Mouse (Mus musculus) heart, postnatal 0 days (tissue): ENCODE data around the gene Sigmar1. TPM values are rescaled to one million over a fixed set of nuclear protein-coding genes. Genes with fewer than 3 reads are reported as not detected.
A peak's percentile ranks its signal among the peaks of the same experiment; 100 is the strongest.
"Not testable (repeated sequence)": the region's sequence is repeated elsewhere in the genome, so short reads cannot be mapped to it uniquely, and the experiment has no call there.

Experiments used
- ATAC-seq: fragments of 200-750 bp; cut with Nextera tagmentation; 2 replicates; pipeline ENCODE4 v1.8.0; 2017; ENCODE audit warnings: low read depth, moderate number of reproducible peaks, moderate library complexity; ENCODE audit not compliant: insufficient read depth
- DNase-seq: peaks from one replicate; pipeline ENCODE4 v3.0.0-alpha.2; 2016; ENCODE audit warnings: low spot score
- H3K27ac ChIP-seq: fragments of 300-500 bp; sonication (generic); 2 replicates; pipeline ENCODE4 v1.5.1; 2014; ENCODE audit warnings: low read depth, mild to moderate bottlenecking
- H3K27me3 ChIP-seq: fragments of 300-500 bp; sonication (generic); 2 replicates; pipeline ENCODE4 v1.6.1; 2014; ENCODE audit warnings: low read length, mixed read lengths; ENCODE audit not compliant: control insufficient read depth, insufficient read depth
- H3K36me3 ChIP-seq: fragments of 300-500 bp; sonication (generic); replicated peaks from 2 replicates; pipeline ENCODE4 v1.6.1; 2014; ENCODE audit warnings: low read length, mixed read lengths; ENCODE audit not compliant: control insufficient read depth, insufficient read depth
- H3K4me1 ChIP-seq: fragments of 300-500 bp; sonication (generic); 2 replicates; pipeline ENCODE4 v1.6.1; 2014; ENCODE audit warnings: antibody characterized with exemption; ENCODE audit not compliant: control insufficient read depth, insufficient read depth
- H3K4me2 ChIP-seq: fragments of 300-500 bp; sonication (generic); 2 replicates; pipeline ENCODE4 v1.6.1; 2014; ENCODE audit warnings: low read depth, mild to moderate bottlenecking, low read length, moderate library complexity
- H3K4me3 ChIP-seq: fragments of 300-500 bp; sonication (generic); 2 replicates; pipeline ENCODE4 v1.5.1; 2014; ENCODE audit warnings: low read depth, low read length
- H3K9ac ChIP-seq: fragments of 300-500 bp; sonication (generic); replicated peaks from 2 replicates; pipeline ENCODE4 v1.6.1; 2014; ENCODE audit warnings: low read depth, low read length, mixed read lengths
- H3K9me3 ChIP-seq: fragments of 300-500 bp; sonication (generic); replicated peaks from 2 replicates; pipeline ENCODE4 v1.6.1; 2016; ENCODE audit warnings: low read length; ENCODE audit not compliant: control insufficient read depth
- CTCF ChIP-seq: IDR thresholded peaks from 2 replicates; pipeline ENCODE4 v1.5.1; 2016; ENCODE audit warnings: antibody characterized with exemption, control low read depth, low read depth
- EP300 ChIP-seq: IDR thresholded peaks from 2 replicates; pipeline ENCODE4 v1.6.1; 2016; ENCODE audit warnings: antibody characterized with exemption, low read depth
- WGBS: fragments of 180-500 bp; shearing (Covaris S2); extraction: QIAGEN DNeasy Blood & Tissue Kit; methylation state at CpG from one replicate; pipeline ENCODE4 v1.1.7; 2014; 5-methylcytosine and 5-hydroxymethylcytosine counted together
- polyA plus RNA-seq: library from polyadenylated mRNA; unstranded; fragments of >200 nt; fragmentation: Nextera tagmentation; extraction: Ambion mirVana; gene quantifications from 2 replicates; pipeline ENCODE4 v1.2.1, GENCODE M21; 2015
- total RNA-seq: library from RNA; depleted of rRNA; stranded (reverse); fragments of >200 nt; gene quantifications from 2 replicates; pipeline ENCODE4 v1.2.3, GENCODE M21; 2014; ENCODE audit warnings: low replicate concordance

Gene Sigmar1
- total and polyA plus RNA-seq, 2 experiments from 2014 or later, result 33.4 to 57.4 TPM

- DNase-seq, result peak; percentile 58
- H3K4me3 ChIP-seq, result peak overlapping the region; percentile 40
- H3K9ac ChIP-seq, H3K27me3 ChIP-seq, H3K9me3 ChIP-seq, H3K4me1 ChIP-seq, H3K36me3 ChIP-seq, ATAC-seq: not testable (repeated sequence)
- H3K4me2 ChIP-seq, result peak overlapping the region; percentile 52
- WGBS, result under 1% methylated on average over 17 of the region's 25 CpGs
- H3K27ac ChIP-seq, result peak overlapping the region; percentile 62; the same call in 1 of the 2 replicates
Observed at GRCm38 (mm10) chr4:41773502-41773901, 17.5 kb upstream of the Sigmar1 start.

- not testable (repeated sequence) for H3K27me3 ChIP-seq, H3K27ac ChIP-seq, DNase-seq, H3K36me3 ChIP-seq, H3K9ac ChIP-seq, ATAC-seq, H3K9me3 ChIP-seq, H3K4me1 ChIP-seq
- H3K4me2 ChIP-seq, result 0 out of 2 replicates have a peak overlapping the region, but pooled peaks have one; percentile 30
- peak overlapping the region; percentile 26 for H3K4me3 ChIP-seq
- WGBS, result 13% methylated on average over 7 of the region's 16 CpGs
Observed at GRCm38 (mm10) chr4:41772946-41773345, 17.0 kb upstream of the Sigmar1 start.

- WGBS, result 78% methylated on average over 10 of the region's 10 CpGs
- H3K9ac ChIP-seq, H3K27ac ChIP-seq, H3K4me2 ChIP-seq, H3K4me3 ChIP-seq, H3K36me3 ChIP-seq, H3K4me1 ChIP-seq, ATAC-seq, H3K27me3 ChIP-seq, DNase-seq, H3K9me3 ChIP-seq: not testable (repeated sequence)
Observed at GRCm38 (mm10) chr4:41767301-41767700, 11.3 kb upstream of the Sigmar1 start.

GRCm38 (mm10) chr4:41763176-41763575 is 7.2 kb upstream of the Sigmar1 start:
- not testable (repeated sequence) for H3K9me3 ChIP-seq, H3K9ac ChIP-seq, H3K36me3 ChIP-seq, H3K4me2 ChIP-seq, ATAC-seq, H3K27me3 ChIP-seq, DNase-seq, H3K27ac ChIP-seq, H3K4me3 ChIP-seq
- H3K4me1 ChIP-seq, result peaks cover 32% of the 10 kb centered on the region
- WGBS, result 77% methylated on average over 3 of the region's 6 CpGs

- H3K27ac ChIP-seq, result peak overlapping the region; percentile 97
- not testable (repeated sequence) for H3K36me3 ChIP-seq, ATAC-seq, H3K4me3 ChIP-seq, H3K9me3 ChIP-seq, H3K27me3 ChIP-seq
- H3K4me1 ChIP-seq, result peaks cover 32% of the 10 kb centered on the region
- peak; percentile 41 for DNase-seq
- peak overlapping the region; percentile 60; the same call in 1 of the 2 replicates for H3K9ac ChIP-seq
- WGBS, result 36% methylated on average over 8 of the region's 8 CpGs
- peak overlapping the region; percentile 74 for H3K4me2 ChIP-seq
Observed at GRCm38 (mm10) chr4:41762688-41763114, 6.7 kb upstream of the Sigmar1 start.

- Histone ChIP-seq H3K27ac (peak overlapping the region; percentile 97), H3K4me1 (peaks cover 32% of the 10 kb centered on the region), H3K4me2 (peak overlapping the region; percentile 74), H3K36me3 (peaks cover 15% of the 10 kb centered on the region), H3K9ac (peak overlapping the region; percentile 60; the same call in 1 of the 2 replicates), H3K9me3 (no peaks in the 10 kb centered on the region), H3K27me3 (no peaks in the 10 kb centered on the region), H3K4me3 (peak overlapping the region; percentile 52)
- TF ChIP-seq CTCF (no peak), EP300 (no peak)
- no peak for ATAC-seq
- DNase-seq, result no peak
- 46% methylated on average over 8 of the region's 8 CpGs for WGBS
Observed at GRCm38 (mm10) chr4:41762099-41762687, 6.2 kb upstream of the Sigmar1 start.
